Mouse (Mus musculus) induced T-regulatory cell, adult 2 months (primary cell): ENCODE measurements around the gene Susd1.
A peak's percentile ranks its signal among the peaks of the same experiment; 100 is the strongest.

Experiments
- DNase-seq: peaks from one replicate; pipeline ENCODE4 v3.0.0-alpha.2; 2012; ENCODE audit warnings: low read depth

The Susd1 gene

DNA sequence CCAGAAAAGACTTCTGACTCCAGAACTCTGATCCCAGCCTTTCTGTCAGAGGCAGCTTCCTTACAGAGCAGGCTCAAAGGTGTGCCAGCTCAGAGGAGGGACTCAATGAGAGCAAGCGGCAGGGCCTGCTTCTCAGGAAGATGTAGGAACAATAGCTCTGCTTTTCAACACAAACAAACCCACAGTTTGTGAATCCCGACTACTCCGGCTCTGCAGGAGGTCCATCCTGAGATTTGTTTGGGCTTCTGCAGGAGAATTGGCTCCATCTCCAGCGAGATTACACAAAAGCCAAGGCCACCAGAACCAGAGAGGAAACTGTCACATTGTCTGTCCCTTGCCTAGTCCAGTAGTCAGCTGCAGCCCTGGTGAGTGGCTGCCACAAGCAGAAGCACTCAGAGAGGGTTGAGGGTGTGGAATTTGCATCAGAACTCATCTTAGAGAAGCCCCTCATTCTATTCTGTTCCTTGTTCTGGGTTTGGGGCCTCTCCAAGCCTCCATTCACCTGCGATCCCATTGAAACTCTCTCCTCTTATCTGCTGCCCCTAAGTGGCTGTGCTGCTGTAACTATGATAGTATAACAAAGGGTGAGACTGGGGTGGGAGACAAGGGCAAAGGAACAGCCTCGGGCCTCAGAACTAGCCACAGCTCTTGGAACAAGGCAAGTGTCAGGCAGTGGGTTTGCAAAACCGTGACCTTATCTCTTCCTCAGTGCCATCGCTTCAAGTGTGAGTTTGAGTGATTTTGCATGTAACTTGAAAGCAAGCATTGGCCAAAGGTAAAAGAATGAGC is 155.5 kb downstream of the Susd1 start:
- DNase-seq, result no peak

DNA sequence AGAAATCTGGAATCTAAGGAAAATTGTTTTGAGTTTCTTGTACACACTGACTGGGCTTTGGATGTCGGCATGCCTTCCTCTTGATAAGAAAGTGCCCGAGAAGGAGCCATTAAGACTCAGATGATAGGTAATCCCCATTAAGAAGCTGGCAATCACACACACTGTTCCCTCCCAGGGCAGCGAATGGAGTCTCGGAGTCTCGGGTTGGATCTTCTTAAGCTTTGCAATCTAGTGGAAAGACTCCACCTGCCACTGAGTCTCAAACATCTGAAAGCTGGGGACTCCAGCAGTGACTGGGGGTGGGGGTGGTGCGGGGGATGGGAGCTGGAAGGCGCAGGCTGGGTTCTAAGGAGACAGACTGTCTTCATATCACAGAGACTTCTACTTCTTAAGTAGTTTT is 156.3 kb downstream of the Susd1 start:
- no peak for DNase-seq

DNA sequence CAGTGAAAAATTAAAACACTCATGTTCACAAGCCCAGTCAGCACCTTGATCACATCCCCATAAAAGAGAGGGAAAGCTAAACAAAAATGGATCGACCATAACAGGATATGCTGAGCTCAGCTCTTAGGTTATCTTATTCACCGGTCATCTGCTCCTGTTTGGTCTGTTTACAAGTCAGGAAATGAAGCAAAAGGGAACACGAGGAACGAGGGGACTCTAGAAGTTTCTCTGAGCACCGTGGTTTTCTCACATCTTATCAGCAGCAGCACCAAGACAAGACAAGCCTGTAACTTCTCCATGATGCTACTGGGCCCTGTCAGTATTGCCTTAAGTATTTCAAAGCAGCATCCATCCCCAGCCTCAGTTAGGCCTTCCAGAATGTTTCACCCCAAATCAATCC is 157.6 kb downstream of the Susd1 start:
- peak; percentile 64 for DNase-seq

DNA sequence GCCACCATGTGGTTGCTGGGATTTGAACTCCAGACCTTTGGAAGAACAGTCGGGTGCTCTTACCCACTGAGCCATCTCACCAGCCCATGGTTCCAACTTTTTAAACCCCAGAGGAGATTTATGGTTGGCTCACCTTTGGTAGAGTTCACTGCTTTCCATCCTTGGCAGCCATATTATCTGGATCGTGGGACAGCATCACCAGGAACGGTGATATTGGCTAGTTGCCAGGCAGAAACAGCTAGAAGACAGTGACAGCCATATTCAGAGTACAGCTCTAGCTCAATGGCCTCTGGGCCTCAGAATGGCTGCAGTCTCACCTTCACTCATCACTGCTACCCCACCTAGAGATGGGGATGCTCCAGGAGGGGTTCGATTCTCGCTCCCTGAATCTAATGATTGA is 159.3 kb downstream of the Susd1 start:
- DNase-seq, result no peak

DNA sequence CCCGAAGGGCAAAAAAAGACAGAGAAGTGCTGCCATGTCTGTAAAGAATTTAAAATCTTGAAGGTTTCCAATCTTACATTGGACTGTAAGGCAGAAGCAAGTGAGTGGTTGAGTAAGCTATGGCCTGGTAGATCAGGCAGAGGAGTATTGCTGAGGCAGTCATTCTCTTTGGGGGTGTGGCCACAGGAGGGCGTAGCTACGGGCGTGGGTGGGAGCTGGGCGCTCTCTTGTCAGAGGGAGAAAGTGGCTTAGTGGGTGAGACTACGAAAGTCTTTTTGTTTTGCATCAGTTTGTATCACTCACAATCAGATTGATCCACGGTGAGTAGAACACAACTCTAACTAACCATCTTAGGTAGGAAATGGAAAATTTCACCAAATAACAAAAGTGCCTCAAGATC is 160.0 kb downstream of the Susd1 start:
- peak; percentile 90 for DNase-seq

DNA sequence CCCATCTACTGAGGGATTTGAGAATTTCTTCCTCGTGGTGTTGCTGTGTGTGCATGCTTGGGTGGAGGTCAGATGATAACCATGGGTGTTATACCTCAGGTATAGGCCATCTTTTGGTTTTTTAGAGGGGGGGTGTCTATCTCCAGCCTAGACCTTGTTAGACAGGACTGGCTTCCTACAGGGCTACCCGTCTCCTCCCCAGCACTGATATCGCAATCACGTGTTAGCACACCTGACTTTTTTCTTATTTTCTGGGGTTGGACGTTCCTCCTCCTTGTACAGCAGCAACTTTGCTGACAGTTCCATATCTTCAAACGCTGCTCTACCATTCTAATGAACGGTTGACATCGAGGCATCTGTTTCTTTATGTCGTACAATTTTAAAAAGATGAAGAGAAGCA is 160.5 kb downstream of the Susd1 start:
- DNase-seq, result no peak

DNA sequence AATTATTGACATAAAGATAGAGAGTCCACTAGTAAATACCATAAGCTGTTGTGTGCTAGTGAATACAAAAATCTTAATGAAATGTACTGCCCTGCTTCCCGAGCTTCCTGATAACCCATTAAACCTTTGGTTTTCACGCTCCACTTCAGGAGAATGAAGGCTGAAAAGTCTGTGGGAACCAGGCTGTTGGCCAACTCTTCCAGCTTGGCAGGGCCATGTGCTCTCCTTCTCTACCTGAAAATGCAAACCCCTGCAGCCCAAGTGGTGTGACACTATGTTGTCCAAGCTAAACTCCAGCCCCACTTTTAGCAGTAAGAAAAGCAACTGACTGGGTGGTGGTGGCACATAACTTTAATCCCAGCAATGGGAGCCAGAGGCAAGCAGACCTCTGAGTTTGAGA is 162.5 kb downstream of the Susd1 start:
- no peak for DNase-seq

DNA sequence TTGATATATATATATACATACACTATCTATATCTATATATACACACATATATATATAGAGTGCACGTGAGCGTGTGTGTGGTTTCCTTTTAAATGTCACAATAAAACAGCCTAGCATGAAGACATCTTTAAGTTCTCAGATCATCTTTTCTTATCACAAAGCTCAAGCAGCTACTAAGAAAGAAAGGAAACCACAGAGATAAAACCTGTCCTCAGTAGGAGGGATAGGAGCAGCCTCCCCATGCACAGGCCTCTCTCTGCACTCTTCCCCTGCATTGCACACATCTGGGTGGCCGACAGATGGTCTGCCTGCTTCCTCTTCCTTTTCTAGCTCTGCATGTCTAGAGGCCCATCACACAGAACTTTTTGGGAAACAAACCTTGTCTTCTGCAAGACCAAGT is 162.9 kb downstream of the Susd1 start:
- peak; percentile 64 for DNase-seq

DNA sequence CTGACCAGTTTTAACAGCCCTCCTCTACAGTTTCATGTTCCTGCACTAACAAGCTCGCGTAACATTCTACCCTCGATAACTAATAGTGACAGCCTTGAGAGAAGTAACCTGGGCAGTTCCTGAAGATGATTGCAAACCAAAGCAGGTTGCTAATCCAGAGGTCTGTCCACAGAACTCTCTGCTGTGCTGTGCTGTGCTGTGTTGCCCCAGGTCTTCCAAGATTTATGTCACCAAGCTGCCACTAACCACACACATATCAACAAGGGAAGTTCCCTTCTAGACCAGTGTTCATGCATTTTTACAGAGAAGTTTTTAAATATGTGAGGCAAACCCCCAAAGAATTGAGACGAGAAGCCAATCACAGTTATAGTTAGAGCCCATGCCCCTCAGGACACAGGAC is 164.3 kb downstream of the Susd1 start:
- peak; percentile 47 for DNase-seq

DNA sequence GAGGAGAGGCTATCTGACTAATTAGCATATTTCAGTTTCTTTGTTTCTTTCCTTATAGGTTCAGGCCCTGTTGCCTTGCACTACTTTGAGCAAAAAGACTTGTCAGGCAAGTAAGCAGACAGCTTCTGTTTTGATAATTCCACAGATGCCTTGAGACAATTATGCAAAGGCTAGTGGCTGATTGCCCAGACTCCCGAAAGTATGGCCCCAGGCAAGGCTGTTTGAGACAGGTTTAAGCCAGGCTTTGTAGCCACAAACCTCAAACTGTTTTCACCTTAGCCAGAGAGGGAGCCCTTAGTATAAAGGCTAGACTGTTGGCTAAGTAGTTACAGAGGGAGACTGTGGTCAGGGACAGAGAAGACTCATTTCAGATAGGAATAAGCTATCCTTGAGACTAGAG is 165.1 kb downstream of the Susd1 start:
- peak; percentile 43 for DNase-seq

DNA sequence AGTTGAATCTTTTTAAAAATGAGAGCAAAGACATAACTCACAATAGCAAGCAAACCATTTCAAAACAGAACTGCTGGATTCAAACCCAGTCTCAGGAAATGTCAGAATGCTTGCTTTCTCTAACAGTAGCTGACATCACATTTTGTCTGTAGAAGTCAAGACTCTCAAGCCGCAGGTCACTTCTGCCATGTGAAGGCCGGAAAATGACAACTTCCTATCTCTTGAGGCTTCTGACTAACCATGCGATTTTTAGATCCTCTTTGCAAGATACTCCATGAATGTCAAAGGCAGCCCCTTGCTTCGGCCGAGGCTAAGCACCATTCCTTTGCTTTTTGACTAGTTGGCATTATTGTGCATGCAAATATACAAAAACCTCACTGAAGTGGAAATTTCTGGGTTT is 172.8 kb downstream of the Susd1 start:
- DNase-seq, result peak; percentile 58

DNA sequence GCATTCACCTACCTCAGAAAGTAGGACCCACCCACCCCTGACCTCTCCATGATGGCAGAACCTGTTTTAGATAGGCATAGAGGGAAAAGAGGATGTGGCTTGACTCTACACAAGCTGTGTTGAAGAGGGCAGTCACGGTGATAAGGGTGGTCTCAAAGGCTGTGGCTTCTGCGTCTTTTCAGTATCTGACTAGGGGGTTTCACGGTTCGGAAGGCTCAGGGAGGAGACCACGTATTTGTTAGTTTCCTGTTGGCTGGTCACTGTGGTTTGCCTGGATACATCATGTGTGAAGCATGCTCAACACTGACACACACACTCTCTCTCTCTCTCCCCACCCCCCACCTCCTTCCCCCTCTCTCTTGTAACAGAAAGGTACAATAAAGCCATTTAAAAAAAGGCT is 173.3 kb downstream of the Susd1 start:
- peak; percentile 74 for DNase-seq
